Mouse (Mus musculus): Measurements from ENCODE around the gene Zbtb21. TPM values are rescaled to one million over a fixed set of nuclear protein-coding genes. Genes with fewer than 3 reads are reported as not detected.
A peak's percentile ranks its signal among the peaks of the same experiment; 100 is the strongest.
"Not testable (repeated sequence)": the region's sequence is repeated elsewhere in the genome, so short reads cannot be mapped to it uniquely, and the experiment has no call there.

Gene Zbtb21
- 13.2 and 14.0 TPM in 2 replicates for polyA plus RNA-seq (2014; fragmentation: Nextera tagmentation; extraction: Ambion mirVana)

GRCm38 (mm10) chr16:97962151-97962948 is at the start of gene Zbtb21, which contains the start of gene C2cd2:
TSS of gene Zbtb21 (minus strand) at chr16:97962622.
TSS of gene C2cd2 (minus strand) at chr16:97962598.
- ATAC-seq (ENCODE audit: insufficient read depth) (peak; percentile 99), DNase-seq (peak; percentile 98)
- no peaks in the 10 kb centered on the region for H3K27me3 ChIP-seq (ENCODE audit: insufficient read depth, low read length)
- no peaks in the 10 kb centered on the region for H3K36me3 ChIP-seq (ENCODE audit: insufficient read depth)
- TF ChIP-seq CTCF (IDR thresholded peaks at IDR 0.05; ENCODE audit: low read depth): no peak
- H3K27ac ChIP-seq (ENCODE audit: low read depth): peak within 1 kb of the TSS; percentile 97
- peak within 1 kb of the TSS; percentile 77 for H3K4me2 ChIP-seq
- H3K9ac ChIP-seq: peak within 1 kb of the TSS; percentile 85
- no peaks in the 10 kb centered on the region for H3K9me3 ChIP-seq (ENCODE audit: low read depth, low read length)
- H3K4me1 ChIP-seq (ENCODE audit: insufficient read depth): peaks cover 5% of the 10 kb centered on the region; the same call in 1 of the 2 replicates
- under 1% methylated on average over 78 of the region's 78 CpGs for WGBS
- peak within 1 kb of the TSS; percentile 73 for H3K4me3 ChIP-seq (ENCODE audit: low read depth, low read length)

- H3K9me3 ChIP-seq (ENCODE audit: low read depth, low read length); H3K27me3 ChIP-seq (ENCODE audit: insufficient read depth, low read length); H3K4me1 ChIP-seq (ENCODE audit: insufficient read depth); H3K36me3 ChIP-seq (ENCODE audit: insufficient read depth): not testable (repeated sequence)
- peak; percentile 21 for DNase-seq
- peak overlapping the region; percentile 51 for H3K4me3 ChIP-seq (ENCODE audit: low read depth, low read length)
- H3K4me2 ChIP-seq: peak overlapping the region; percentile 74
- H3K27ac ChIP-seq (ENCODE audit: low read depth): peak overlapping the region; percentile 88
- ATAC-seq (ENCODE audit: insufficient read depth): peak; percentile 73
- peak overlapping the region; percentile 55 for H3K9ac ChIP-seq
- WGBS: 1% methylated on average over 8 of the region's 8 CpGs
Observed at GRCm38 (mm10) chr16:97997383-97997731, 34.9 kb upstream of the Zbtb21 start.

- H3K4me3 ChIP-seq (ENCODE audit: low read depth, low read length): peak within 1 kb of the TSS; percentile 51
- peak; percentile 93 for DNase-seq
- 3% methylated on average over 22 of the region's 22 CpGs for WGBS
- no peak for TF ChIP-seq CTCF (IDR thresholded peaks at IDR 0.05; ENCODE audit: low read depth)
- no peaks in the 10 kb centered on the region for H3K36me3 ChIP-seq (ENCODE audit: insufficient read depth)
- peak; percentile 99 for ATAC-seq (ENCODE audit: insufficient read depth)
- H3K4me1 ChIP-seq (ENCODE audit: insufficient read depth): no peaks in the 10 kb centered on the region; the same call in 1 of the 2 replicates
- peaks cover under 1% of the 10 kb centered on the region; the same call in 1 of the 2 replicates for H3K9me3 ChIP-seq (ENCODE audit: low read depth, low read length)
- no peaks in the 10 kb centered on the region for H3K27me3 ChIP-seq (ENCODE audit: insufficient read depth, low read length)
- peak within 1 kb of the TSS; percentile 74 for H3K4me2 ChIP-seq
- peak within 1 kb of the TSS; percentile 88 for H3K27ac ChIP-seq (ENCODE audit: low read depth)
- peak within 1 kb of the TSS; percentile 55 for H3K9ac ChIP-seq
Observed at GRCm38 (mm10) chr16:97996616-97997382, 34.4 kb upstream of the Zbtb21 start, which contains the start of gene B230307C23Rik. TSS of gene B230307C23Rik (plus strand) at chr16:97997315.

- TF ChIP-seq CTCF (IDR thresholded peaks at IDR 0.05; ENCODE audit: low read depth): no peak
- ATAC-seq (ENCODE audit: insufficient read depth): no peak
- Histone ChIP-seq H3K4me3 (ENCODE audit: low read depth, low read length) (peak overlapping the region; percentile 51), H3K9ac (peak overlapping the region; percentile 55), H3K4me2 (peak overlapping the region; percentile 74), H3K36me3 (ENCODE audit: insufficient read depth) (no peaks in the 10 kb centered on the region), H3K27ac (ENCODE audit: low read depth) (peak overlapping the region; percentile 88), H3K27me3 (ENCODE audit: insufficient read depth, low read length) (no peaks in the 10 kb centered on the region), H3K9me3 (ENCODE audit: low read depth, low read length) (no peaks in the 10 kb centered on the region; the same call in 1 of the 2 replicates), H3K4me1 (ENCODE audit: insufficient read depth) (no peaks in the 10 kb centered on the region; the same call in 1 of the 2 replicates)
- DNase-seq: peak; percentile 19
- WGBS: 23% methylated on average over 1 of the region's 1 CpGs
Observed at GRCm38 (mm10) chr16:97995849-97996615, 33.6 kb upstream of the Zbtb21 start.

GRCm38 (mm10) chr16:97992477-97992876 is 30.1 kb upstream of the Zbtb21 start:
- not testable (repeated sequence) for DNase-seq; H3K9me3 ChIP-seq (ENCODE audit: low read depth, low read length); H3K4me2 ChIP-seq; H3K4me3 ChIP-seq (ENCODE audit: low read depth, low read length); H3K9ac ChIP-seq; H3K36me3 ChIP-seq (ENCODE audit: insufficient read depth); H3K4me1 ChIP-seq (ENCODE audit: insufficient read depth); ATAC-seq (ENCODE audit: insufficient read depth); H3K27ac ChIP-seq (ENCODE audit: low read depth); H3K27me3 ChIP-seq (ENCODE audit: insufficient read depth, low read length)
- WGBS: 73% methylated on average over 3 of the region's 3 CpGs

- Histone ChIP-seq H3K4me1 (ENCODE audit: insufficient read depth) (no peaks in the 10 kb centered on the region), H3K27me3 (ENCODE audit: insufficient read depth, low read length) (no peaks in the 10 kb centered on the region), H3K9ac (no peak overlapping the region), H3K27ac (ENCODE audit: low read depth) (no peak overlapping the region), H3K4me3 (ENCODE audit: low read depth, low read length) (no peak overlapping the region), H3K9me3 (ENCODE audit: low read depth, low read length) (no peaks in the 10 kb centered on the region), H3K4me2 (no peak overlapping the region), H3K36me3 (ENCODE audit: insufficient read depth) (no peaks in the 10 kb centered on the region)
- ATAC-seq (ENCODE audit: insufficient read depth) (no peak), DNase-seq (no peak)
- TF ChIP-seq CTCF (IDR thresholded peaks at IDR 0.05; ENCODE audit: low read depth): no peak
- 82% methylated on average over 2 of the region's 2 CpGs for WGBS
Observed at GRCm38 (mm10) chr16:97991517-97991916, 29.1 kb upstream of the Zbtb21 start.

Data from lung, embryonic 14.5 days (tissue).